Mouse (Mus musculus): Measurements from ENCODE around the gene Kcnk10. TPM values are rescaled to one million over a fixed set of nuclear protein-coding genes. Genes with fewer than 3 reads are reported as not detected.

The Kcnk10 gene
- polyA plus RNA-seq (2014; fragmentation: Illumina TruSeq; extraction: RNeasy Lipid Tissue Mini Kit (QIAGEN cat#74804); ENCODE audit: low read depth, low replicate concordance) = 0.66 TPM

DNA sequence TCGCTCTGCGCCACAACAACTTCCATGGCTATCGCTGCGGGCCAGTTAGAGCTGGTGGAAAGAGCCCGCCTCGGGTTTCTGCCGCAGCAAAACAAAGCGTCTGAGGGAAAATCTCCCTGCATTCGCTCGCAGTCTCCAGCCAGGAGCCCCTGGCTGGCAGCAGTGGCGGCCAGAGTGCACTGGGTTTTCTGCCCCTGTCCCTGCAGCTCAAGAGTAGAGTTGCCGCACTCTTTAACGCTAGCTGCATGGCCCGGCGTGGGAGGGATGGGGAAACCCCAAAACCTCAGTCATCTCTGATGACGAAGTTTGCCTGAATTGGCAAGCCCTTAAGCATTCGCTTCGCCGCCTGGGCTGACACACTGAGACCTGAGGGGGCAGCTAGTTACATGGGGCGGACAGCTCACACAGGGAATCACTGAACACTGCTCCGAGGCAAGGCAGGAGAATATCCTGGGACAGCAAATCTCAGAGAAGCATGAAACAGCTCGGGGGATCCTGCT, at the start of gene Kcnk10:
TSS of gene Kcnk10 (minus strand) at position 450 of the 500 bp plus-strand sequence.

DNA sequence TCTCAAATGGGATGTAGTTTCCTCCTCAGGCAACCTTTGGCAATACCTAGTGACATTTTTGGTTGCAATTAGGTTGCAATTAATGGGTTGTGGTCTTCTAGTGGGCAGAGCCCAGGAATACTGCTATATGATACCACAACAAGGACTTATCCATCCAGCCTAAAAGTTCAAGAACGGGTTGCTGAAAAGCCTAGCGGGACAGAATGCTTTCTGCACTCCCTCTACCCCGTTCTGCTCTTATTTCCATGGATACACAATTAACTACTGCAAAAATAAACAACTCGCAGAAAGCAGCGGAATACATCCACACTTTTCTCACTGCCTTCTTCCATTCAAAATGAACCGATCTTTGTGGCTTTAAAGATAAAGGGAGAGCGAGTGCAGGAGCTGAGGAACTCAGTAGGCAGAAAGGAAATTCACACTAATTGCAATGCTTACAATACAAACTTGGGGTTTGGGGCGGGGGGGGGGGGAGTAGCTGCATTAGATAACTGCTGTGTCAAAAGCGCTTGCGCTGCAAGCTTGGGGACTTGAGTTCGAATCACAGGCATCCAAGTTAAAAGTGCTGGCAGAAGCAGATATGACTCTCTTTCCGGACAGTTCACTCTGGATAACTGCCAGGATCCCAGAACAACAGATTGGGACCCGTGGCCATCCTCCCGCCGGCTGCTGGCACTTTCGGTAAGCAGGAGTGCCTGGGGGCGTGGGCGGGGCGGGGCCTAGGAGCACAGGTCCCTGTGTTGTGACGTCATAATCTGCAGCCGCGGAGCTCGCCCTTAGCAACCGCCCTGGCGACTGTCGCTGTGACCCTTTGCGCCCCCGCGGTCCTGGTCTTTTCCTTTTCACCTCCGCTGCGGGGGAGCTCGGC, 49.5 kb upstream of the Kcnk10 start, which contains the start of gene Spata7:
TSS of gene Spata7 (plus strand) at position 766 of the 868 bp plus-strand sequence.

Other genes with a start within 250 kb of the Kcnk10 start
- gene Spata7, start 49.8 kb upstream of the Kcnk10 start, polyA plus RNA-seq (2014; fragmentation: Illumina TruSeq; extraction: RNeasy Lipid Tissue Mini Kit (QIAGEN cat#74804); ENCODE audit: low read depth, low replicate concordance) = 14.4 TPM
- 15.8 TPM for gene Ptpn21, start 159.1 kb upstream of the Kcnk10 start, polyA plus RNA-seq (2014; fragmentation: Illumina TruSeq; extraction: RNeasy Lipid Tissue Mini Kit (QIAGEN cat#74804); ENCODE audit: low read depth, low replicate concordance)
- 188 TPM for gene Zc3h14, start 168.7 kb upstream of the Kcnk10 start, polyA plus RNA-seq (2014; fragmentation: Illumina TruSeq; extraction: RNeasy Lipid Tissue Mini Kit (QIAGEN cat#74804); ENCODE audit: low read depth, low replicate concordance)

All from sigmoid colon, adult 10 weeks (tissue).